Mouse (Mus musculus): ENCODE data around the gene Gm49416.

DNA sequence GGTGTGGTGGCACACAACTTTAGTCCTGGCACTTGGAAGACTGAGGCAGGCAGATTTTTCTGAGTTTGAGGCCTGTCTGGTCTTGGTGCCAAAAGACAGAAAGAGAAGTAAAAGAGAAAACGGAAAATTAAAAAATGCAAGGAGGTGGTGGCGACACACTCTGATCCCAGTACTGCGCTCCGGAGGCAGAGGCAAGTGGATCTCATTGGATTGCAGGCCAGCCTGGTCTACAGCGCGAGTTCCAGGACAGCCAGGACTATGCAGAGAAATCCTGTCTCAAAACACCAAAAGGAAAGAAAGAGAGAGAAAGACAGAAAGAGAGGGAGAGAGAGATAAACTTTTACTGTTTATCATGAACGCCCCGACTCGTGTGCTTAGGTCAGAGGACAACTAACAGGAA is 17.9 kb upstream of the Gm49416 start:
- TF ChIP-seq CTCF (IDR thresholded peaks at IDR 0.05; ENCODE audit: insufficient read depth, low read depth, low read length) (no peak), POLR2A (IDR thresholded peaks at IDR 0.05; ENCODE audit: insufficient read depth, low read depth, low read length) (no peak)
